Mouse (Mus musculus): ENCODE results near the gene Olfr187.
"Not testable (repeated sequence)": the region's sequence is repeated elsewhere in the genome, so short reads cannot be mapped to it uniquely, and the experiment has no call there.

The Olfr187 gene

GRCm38 (mm10) chr16:59039710-59040109 lies at the start of gene Olfr187:
TSS of gene Olfr187 (minus strand) at chr16:59039767.
- DNase-seq (ENCODE audit: low spot score): no peak

GRCm38 (mm10) chr16:59081113-59081512 lies 41.5 kb upstream of the Olfr187 start:
- not testable (repeated sequence) for DNase-seq (ENCODE audit: low spot score)

- DNase-seq (ENCODE audit: low spot score): no peak
Observed at GRCm38 (mm10) chr16:59077905-59078304, 38.3 kb upstream of the Olfr187 start, which contains the start of gene Olfr190. TSS of gene Olfr190 (minus strand) at chr16:59078005.

GRCm38 (mm10) chr16:59073520-59073919 lies 34.0 kb upstream of the Olfr187 start:
- no peak for DNase-seq (ENCODE audit: low spot score)

DNA sequence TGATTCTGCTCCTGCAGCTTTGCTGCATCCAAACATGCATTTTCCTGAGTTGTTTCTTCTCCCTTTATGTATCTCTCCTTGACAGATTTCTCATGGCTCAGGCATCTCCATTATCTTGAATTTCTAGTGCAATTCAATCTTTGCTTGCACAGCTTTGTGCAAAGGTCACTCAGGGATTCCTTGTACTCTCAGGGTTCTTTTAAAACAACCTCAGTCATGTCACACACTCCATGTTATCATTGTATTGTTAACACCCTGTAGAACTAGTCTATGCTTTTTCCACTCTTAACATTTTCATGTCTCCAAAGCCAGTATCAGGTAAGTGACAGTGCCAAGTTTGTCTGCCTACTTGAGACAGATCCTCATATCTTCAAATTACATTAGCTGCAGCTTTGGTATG lies 32.2 kb upstream of the Olfr187 start:
- DNase-seq (ENCODE audit: low spot score): no peak

DNA sequence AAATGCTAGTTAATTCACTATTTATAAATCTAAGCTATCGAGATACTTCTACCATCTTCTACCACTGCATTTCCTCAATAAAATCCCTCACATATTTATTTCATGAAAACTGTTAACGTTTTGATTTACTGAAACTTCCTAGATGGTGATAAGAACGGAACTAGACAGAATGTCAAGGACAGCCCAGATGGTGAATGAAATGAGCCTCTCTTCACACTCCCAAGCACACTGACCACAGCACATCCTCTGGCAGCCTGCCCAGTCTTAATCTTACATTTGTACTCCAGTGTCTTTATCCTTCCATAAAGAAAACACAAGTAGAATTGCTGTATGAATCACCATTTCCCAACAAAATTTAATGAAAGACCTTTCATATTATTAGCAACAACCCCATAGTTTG lies 22.8 kb upstream of the Olfr187 start:
- not testable (repeated sequence) for DNase-seq (ENCODE audit: low spot score)

- not testable (repeated sequence) for DNase-seq (ENCODE audit: low spot score)
Observed at GRCm38 (mm10) chr16:59049286-59049685, 9.7 kb upstream of the Olfr187 start.

- DNase-seq (ENCODE audit: low spot score): no peak
Observed at GRCm38 (mm10) chr16:59048860-59049259, 9.3 kb upstream of the Olfr187 start.

- DNase-seq (ENCODE audit: low spot score): no peak
Observed at GRCm38 (mm10) chr16:59047579-59047978, 8.0 kb upstream of the Olfr187 start.

- DNase-seq (ENCODE audit: low spot score): no peak
Observed at GRCm38 (mm10) chr16:59045835-59046234, 6.3 kb upstream of the Olfr187 start.

DNA sequence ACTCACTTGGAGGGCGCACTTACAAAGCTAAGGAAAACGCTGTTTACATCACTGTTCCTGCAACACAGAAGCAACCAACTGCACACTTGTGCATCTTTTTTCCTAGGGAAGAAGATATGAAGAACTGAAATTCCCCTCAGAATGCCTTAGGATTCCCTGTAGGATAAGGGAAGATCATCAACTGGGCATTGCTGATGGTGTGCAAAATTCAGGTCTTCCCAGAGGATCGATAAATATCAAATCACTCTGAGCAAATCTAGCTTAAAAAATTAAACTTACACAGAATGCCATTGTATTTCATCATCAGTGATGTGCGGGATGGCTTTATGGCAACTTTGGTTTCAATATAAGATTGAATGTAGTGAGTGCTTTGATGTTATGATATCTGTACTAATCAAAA lies 9.4 kb downstream of the Olfr187 start, which contains the start of gene Olfr186:
TSS of gene Olfr186 (minus strand) at position 101 of the 400 bp plus-strand sequence.
- no peak for DNase-seq (ENCODE audit: low spot score)

DNA sequence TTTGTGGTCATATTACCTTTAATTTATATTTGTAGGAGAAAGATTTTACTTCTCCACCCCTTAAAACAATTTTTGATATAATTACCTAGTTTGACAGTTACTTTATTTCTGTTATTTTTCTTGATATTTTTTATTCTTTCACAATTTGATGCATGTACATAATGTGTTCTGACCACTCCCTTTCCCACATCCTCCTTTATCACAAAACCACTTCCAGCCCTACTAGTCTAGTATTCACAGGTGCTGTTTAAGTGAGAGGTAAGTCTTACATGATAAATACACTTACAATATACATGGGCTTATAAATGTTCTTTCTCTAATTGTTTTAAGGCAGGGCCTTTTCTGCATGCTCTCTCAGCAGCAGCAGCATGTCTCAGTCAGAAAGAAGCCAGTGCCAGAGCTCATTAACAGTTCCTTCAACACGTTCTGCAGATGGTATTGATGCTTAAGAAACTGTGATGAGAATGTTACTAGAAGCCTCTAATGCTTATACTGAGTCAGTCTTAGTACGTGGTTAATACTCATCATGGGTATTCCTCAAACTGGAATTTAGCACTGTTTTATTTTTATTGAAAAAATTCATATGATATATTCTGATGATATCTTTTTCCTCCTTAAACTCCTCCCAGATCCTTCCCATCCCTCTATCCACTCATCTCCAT lies 26.1 kb downstream of the Olfr187 start:
- DNase-seq (ENCODE audit: low spot score): no peak

DNA sequence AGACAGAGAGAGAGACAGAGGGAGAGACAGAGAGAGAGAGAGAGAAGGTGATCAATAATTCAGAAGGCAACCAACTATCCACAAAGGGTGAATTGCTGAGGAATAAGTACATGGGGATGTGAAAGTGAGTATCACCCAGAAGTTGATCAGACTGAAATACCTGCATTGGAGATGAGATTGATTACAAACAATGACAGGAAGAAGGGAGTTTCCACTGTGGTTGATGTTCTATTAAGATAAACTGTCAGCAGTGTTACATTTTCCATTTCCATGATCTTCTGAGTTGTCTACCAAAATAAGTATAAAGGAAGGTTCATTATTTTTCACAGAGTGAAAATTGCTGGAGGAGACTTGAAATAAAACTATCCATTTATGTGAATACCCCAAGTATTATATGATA lies 32.4 kb downstream of the Olfr187 start:
- DNase-seq (ENCODE audit: low spot score): no peak

DNA sequence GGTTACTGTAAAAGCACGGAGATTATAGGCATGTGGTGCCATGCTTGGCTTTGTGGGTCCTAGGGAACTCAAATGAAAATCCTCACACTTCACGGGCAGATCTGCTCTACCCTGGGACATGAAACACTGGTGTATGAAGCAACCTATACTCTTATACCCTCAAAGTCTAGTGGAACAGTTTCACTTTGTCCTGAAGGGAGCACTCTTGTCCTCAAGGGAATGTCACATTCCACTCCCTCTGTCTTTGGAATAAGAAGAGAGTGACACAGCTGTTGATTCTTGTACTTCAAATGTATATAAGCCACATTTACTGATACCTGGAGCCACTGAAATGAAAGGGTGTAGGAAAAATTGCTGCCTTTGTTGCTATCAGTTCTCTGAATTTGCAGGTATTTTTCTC lies 44.5 kb downstream of the Olfr187 start, which contains the start of gene Olfr183:
TSS of gene Olfr183 (plus strand) at position 301 of the 400 bp plus-strand sequence.
- no peak for DNase-seq (ENCODE audit: low spot score)

All from urinary bladder, postnatal 10 days (tissue).